Mouse (Mus musculus) heart, postnatal 36 days (tissue): ENCODE measurements around the gene Pdzd7. TPM values are rescaled to one million over a fixed set of nuclear protein-coding genes. Genes with fewer than 3 reads are reported as not detected.
A peak's percentile ranks its signal among the peaks of the same experiment; 100 is the strongest.

ENCODE experiments used
- DNase-seq, 2 experiments: peaks; one replicate each; pipeline ENCODE4 v3.0.0; 2021 to 2022
- intact Hi-C: fragments of 180-260 bp; cut with DNase I; formaldehyde crosslinking; loops from one replicate; pipeline ENCODE4 v1.15.1; 2025
- total RNA-seq, 2 experiments: library from RNA; stranded (reverse); gene quantifications; 2 replicates each; pipeline ENCODE4 v1.2.3; 2021

The Pdzd7 gene
- total RNA-seq, 2 experiments from 2014 or later: 0.11 to 0.19 TPM

DNA sequence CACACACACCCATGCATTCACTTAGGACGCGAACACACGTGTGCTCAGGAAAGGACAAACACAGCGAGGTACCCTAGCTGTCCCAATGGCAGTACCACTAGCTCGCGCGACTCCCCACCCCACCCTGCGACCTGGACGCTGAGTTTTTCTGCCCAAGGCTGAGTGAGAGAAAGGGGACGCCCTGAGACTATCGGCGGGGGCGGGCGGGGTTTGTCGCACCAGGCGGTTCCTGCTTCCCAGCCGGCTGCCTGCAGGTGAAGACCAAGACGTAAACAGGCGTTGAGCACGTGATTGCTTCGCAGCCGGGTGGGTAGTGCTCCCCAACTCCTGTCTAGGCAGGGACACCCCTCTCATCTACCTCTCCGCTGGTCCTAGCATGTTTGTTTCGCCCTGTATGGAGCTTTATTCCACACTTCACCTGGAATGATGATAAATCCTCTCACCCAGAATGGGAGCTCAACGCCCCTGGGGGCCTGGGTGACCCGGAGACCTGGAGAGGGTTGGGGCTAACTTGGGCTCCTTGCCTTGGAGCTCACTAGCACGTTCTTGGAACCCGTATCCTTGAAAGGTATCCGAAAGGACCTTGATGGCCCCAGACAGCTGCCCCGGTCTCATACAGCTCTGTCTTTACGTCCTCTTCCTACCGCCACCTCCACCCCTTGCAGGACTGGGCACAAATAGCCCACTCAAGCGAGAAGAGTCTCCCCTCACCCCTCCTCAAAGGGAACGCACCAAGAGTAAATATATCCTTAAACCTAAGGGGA, 29.8 kb downstream of the Pdzd7 start:
- intact Hi-C loops: loop anchor here (5.0 kb wide), 2 partner anchors 62 to 1382 kb away; partner anchors contain the start of genes Actr1a, Kazald1 and Sufu
- DNase-seq: peak; percentile 66 to 78

- DNase-seq: peak; percentile 71 to 78
- intact Hi-C loops: loop anchor here (5.0 kb wide), 2 partner anchors 62 to 1382 kb away; partner anchors contain the start of genes Actr1a, Kazald1 and Sufu
Observed at GRCm38 (mm10) chr19:45014981-45015402, 30.5 kb downstream of the Pdzd7 start.

GRCm38 (mm10) chr19:45014335-45014971, 31.1 kb downstream of the Pdzd7 start, which contains the start of gene Lzts2:
Lzts2 (plus strand) TSS chr19:45014414.
- intact Hi-C loops: no loop called here
- DNase-seq: peak; percentile 15 to 21

DNA sequence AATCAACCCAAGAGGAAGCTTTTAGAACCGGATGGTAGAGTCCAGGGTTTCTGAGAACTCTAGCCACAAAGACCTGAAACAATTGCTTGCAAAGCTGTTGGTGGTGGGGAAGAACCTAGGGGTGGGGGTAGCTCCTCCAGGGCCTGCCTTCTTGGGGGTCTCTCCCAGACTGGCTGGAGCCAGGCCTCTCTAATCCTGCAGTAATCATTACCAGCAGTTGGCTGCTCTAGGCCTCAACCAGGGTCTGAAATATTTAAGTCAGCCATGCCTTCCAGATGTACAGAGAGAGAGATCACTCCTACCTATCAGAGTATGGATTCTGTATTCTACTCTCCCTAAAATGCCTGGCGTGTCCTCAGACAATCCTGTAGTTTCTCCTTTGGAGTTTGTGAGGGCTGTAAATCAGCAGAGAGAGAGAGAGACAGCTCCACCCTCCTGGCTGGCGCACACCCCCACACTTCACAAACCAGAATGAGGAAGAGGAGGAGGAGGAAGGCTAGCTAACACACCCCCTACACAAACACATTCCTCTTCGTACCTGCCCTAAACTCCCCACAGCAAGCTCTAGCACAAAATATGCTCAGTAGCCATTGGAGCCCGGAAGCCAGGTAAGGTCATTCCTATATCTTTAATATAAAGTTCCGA, 31.8 kb downstream of the Pdzd7 start:
- intact Hi-C loops: no loop called here

GRCm38 (mm10) chr19:45012636-45013035, 32.9 kb downstream of the Pdzd7 start:
- intact Hi-C loops: loop anchor here (1.0 kb wide), 1 partner anchor 19 kb away; no protein-coding TSS in a partner anchor
- peak in 1 of 2 experiments; percentile 28 for DNase-seq

More for the DNA sequence above, 31.8 kb downstream of the Pdzd7 start:
- no peak for DNase-seq

GRCm38 (mm10) chr19:45012219-45012618, 33.3 kb downstream of the Pdzd7 start:
- DNase-seq: peak in 1 of 2 experiments; percentile 5
- intact Hi-C loops: loop anchor here (1.0 kb wide), 1 partner anchor 19 kb away; no protein-coding TSS in a partner anchor

DNA sequence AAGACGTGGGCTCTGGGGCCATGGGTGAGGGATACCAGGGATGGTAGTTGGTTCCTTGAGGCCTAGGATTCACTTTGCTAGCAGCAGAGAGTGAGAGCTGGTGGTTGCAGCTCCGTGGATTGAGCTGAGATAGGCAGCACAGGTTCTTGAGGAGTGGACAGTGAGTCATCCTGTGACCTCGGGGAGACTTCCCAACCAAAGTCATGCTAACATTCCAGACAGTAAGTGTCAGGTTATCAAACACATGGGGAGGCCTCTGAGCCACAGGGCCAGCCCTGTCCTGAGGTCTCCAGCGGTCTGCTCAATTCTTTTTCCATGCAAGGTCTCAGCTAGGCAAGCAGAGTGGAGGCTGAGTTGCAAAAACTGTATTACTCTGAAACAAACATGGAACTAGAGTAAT, 34.9 kb downstream of the Pdzd7 start:
- no peak for DNase-seq
- intact Hi-C loops: no loop called here

DNA sequence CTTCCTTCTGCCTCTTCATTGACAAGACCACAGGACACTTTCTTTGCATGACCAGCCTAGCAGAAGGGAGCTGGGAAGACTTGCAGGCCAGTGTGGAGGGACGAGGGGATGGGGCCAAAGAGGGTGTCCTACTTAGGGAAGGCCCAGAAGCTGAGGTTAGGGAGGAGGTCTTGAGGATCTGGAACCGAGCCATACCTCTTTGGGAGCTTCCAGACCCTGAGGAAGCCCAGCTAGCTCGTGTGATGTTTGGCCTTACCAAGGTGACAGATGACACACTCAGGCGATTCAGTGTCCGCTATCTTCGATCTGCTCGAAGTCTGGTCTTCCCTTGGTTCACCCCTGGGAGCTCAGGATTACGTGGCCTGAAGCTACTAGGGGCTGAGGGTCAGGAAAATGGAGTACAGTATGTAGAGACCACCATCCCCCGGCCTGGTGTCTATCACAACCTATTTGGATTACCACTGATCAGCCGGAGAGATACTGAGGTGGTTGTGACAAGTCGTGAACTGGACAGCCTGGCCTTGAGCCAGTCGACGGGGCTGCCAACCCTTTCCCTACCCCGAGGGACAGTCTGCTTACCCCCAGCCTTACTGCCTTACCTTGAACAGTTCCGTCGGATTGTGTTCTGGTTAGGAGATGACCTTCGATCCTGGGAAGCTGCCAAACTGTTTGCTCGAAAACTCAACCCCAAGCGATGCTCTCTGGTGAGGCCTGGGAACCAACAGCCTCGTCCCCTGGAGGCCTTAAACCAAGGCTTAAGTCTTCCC, 37.9 kb downstream of the Pdzd7 start:
- intact Hi-C loops: loop anchor here (5.0 kb wide), 1 partner anchor 75 kb away; the partner anchor contains the start of gene Slf2

GRCm38 (mm10) chr19:45007021-45007420, 38.5 kb downstream of the Pdzd7 start:
- DNase-seq: no peak
- intact Hi-C loops: loop anchor here (5.0 kb wide), 1 partner anchor 75 kb away; the partner anchor contains the start of gene Slf2

More for the DNA sequence above, 37.9 kb downstream of the Pdzd7 start:
- peak in 1 of 2 experiments; percentile 10 for DNase-seq

DNA sequence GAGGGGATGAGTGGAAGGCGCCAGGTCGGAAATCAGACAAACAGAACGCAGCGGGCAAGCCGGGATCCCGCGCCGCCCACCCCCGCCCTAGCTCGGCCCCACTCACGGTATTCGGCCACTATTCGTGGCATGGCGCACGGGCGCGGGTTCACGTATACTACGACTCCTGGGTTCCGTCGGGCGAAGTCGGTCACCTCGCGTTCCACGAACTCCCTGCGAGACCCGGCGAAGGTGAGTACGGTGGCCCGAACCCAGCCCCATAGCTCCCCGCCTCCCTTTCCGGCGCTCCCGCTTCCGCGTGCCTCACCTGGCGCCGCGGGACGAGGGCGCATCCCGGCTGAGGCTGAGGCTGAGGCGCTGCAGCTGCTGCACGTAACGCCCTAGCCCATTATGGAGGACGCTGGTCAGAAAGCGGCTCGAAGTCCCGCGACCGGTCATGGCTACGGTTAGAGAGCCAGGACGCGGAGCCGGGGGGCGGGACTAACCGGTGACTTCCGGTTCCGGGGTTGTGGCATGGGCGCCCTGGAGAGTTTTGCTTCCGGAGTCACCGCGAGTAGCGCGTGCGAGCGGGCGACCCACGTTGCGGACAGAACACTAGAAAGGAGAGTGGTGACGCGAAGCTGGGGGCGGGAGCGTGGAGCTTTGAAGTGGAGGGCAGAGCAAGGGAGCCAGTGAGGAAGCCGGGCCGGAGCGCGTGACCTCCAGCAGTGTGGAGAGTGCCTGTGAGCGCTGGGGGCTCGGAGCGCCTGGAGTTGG, 39.4 kb downstream of the Pdzd7 start, which contains the start of gene Mrpl43:
Gene Mrpl43 (minus strand): TSS at position 486 of the 756 bp plus-strand sequence.
- peak; percentile 97 to 99 for DNase-seq
- intact Hi-C loops: loop anchor here (5.0 kb wide), 1 partner anchor 74 kb away; the partner anchor contains the start of gene Slf2

GRCm38 (mm10) chr19:45005444-45005843, 40.1 kb downstream of the Pdzd7 start, which contains the start of gene Twnk:
Twnk (plus strand) TSS chr19:45005663.
- intact Hi-C loops: loop anchor here (5.0 kb wide), 1 partner anchor 73 kb away; the partner anchor contains the start of gene Slf2

DNA sequence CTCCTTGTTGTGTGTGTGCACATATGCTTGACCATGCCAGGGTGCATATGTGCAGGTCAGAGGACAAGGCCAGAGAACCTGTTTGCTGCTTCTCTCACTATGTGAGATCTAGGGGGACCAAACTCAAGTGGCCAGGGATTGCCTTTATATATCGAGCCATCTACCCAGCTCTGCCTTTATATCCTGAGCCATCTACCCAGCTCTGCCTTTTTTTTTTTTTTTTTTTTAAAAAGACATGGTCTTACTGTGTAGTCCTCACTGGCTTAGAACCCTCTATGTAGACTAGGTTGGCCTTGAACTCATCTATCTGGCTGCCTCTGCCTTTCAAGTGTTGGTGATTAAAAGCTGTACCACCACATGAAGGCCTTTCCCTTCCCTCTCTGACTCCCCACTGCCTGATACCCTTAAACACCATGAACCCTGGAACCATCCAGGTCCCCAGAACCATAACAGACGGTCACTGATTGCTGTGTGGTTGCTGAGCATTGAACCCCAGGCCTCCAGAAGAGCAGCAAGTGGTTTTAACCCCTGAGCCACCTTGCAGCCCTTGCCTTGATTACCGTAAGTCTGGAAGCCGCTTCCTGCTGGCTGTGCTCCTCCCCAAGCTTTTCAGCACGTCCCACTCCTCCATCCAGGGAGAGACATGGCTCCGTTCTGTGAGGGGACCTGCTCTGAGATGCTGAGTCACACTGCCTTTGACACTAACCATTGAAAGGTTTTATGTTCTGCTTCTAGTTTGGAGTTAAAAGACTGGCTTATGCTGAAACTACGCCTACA, 41.6 kb downstream of the Pdzd7 start:
- intact Hi-C loops: no loop called here
- no peak for DNase-seq

More at GRCm38 (mm10) chr19:45005444-45005843, 40.1 kb downstream of the Pdzd7 start, which contains the start of gene Twnk:
- peak; percentile 47 to 60 for DNase-seq

- DNase-seq: no peak
- intact Hi-C loops: no loop called here
Observed at GRCm38 (mm10) chr19:45002301-45002700, 43.2 kb downstream of the Pdzd7 start.

DNA sequence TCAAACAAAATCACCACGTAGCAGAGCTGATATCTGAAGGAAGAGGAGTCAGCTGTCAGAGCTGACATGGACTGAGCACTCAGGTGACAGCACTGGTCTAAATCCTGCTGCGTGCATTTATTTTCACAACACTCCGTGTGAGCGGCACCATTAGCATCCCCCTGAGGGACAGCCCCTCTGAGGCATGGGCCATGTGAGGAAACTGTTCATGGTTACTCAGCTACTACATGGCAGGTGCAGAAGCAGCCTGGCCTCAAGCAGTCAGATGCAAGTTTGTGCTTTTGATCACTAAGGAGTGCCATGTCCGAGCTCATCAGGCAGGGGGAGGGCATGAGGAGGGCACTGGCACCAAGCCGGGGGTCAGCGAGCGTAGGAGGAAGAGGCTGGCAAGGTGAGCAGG, 45.9 kb downstream of the Pdzd7 start:
- intact Hi-C loops: no loop called here
- no peak for DNase-seq

DNA sequence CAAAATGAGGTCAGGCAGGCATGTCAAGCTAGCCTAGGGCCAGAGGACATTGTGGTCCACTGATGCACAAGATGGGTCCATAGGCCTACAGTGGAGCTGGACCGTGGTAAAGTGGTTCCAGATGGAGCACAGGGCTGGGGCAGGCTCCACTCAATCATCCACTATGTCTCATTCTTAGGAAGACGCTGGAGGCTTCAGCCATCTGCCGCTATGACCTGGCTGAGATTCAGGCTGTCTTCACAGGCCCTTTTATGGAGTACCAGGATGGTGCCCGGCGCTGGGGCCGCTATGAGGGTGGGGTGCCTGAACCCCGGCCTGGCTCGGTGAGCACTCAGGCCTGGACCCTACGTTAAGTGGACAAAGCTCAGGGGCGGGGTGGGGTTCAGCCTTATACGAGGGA, 47.7 kb downstream of the Pdzd7 start:
- intact Hi-C loops: no loop called here
- no peak for DNase-seq

- intact Hi-C loops: no loop called here
- DNase-seq: no peak
Observed at GRCm38 (mm10) chr19:44992712-44993111, 52.8 kb downstream of the Pdzd7 start.

DNA sequence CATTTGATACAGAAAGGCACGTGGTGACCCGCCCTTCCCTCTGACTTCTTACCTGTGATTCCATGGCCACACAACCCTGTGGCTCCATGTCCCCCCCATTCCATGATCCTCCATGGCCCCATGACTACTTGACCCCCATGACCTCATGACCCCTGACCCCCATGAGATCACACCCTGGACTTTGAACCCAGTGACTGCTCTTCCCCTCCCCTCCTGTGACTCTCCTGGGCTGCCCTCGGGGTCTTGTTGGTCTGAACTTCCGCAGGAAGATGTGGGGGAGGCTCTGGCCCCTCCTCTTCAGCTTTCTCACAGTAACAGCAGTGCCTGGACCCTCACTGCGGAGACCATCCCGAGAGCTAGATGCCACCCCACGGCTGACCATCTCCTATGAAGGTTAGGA, 53.3 kb downstream of the Pdzd7 start:
- intact Hi-C loops: no loop called here
- DNase-seq: no peak

- DNase-seq: no peak
- intact Hi-C loops: no loop called here
Observed at GRCm38 (mm10) chr19:44991031-44991430, 54.5 kb downstream of the Pdzd7 start.
